Mouse (Mus musculus) large intestine, adult 2 months (tissue): Measurements from ENCODE around the gene Dusp16. TPM values are rescaled to one million over a fixed set of nuclear protein-coding genes. Genes with fewer than 3 reads are reported as not detected.

Experiments
- DNase-seq: peaks from one replicate; pipeline ENCODE4 v3.0.0-alpha.2; 2012; ENCODE audit warnings: low read depth, low spot score
- WGBS: fragments of 180-500 bp; shearing (Covaris S2); methylation state at CpG from one replicate; pipeline ENCODE4 v1.1.7; 2018; 5-methylcytosine and 5-hydroxymethylcytosine counted together
- polyA plus RNA-seq: library from polyadenylated mRNA; depleted of rRNA; stranded (reverse); fragments of >200 nt; gene quantifications from 2 replicates; pipeline ENCODE4 v1.2.3, GENCODE M21; 2012; rRNA removed

Gene Dusp16
- polyA plus RNA-seq, 1 experiment, result 9.3 TPM

- no peak for DNase-seq
- WGBS, result 23% methylated on average over 4 of the region's 4 CpGs
Observed at GRCm38 (mm10) chr6:134670881-134671411, 121.5 kb downstream of the Dusp16 start.

- DNase-seq, result no peak
- 78% methylated on average over 6 of the region's 6 CpGs for WGBS
Observed at GRCm38 (mm10) chr6:134669179-134669865, 123.1 kb downstream of the Dusp16 start.

GRCm38 (mm10) chr6:134668519-134668918, 123.9 kb downstream of the Dusp16 start:
- DNase-seq, result no peak
- WGBS, result 34% methylated on average over 2 of the region's 2 CpGs

- 85% methylated on average over 9 of the region's 9 CpGs for WGBS
- no peak for DNase-seq
Observed at GRCm38 (mm10) chr6:134665817-134666216, 126.6 kb downstream of the Dusp16 start.

Other genes with a start within 250 kb of the Dusp16 start
- 11.2 and 21.3 TPM in 2 replicates for gene Lrp6, start 225.7 kb downstream of the Dusp16 start, polyA plus RNA-seq
- 17.6 TPM in 2 replicates for gene Mansc1, start 160.1 kb downstream of the Dusp16 start, polyA plus RNA-seq
- gene Borcs5, start 153.1 kb downstream of the Dusp16 start, polyA plus RNA-seq, result 10.3 and 11.8 TPM in 2 replicates
- gene Crebl2, start 37.5 kb upstream of the Dusp16 start, polyA plus RNA-seq, result 5.1 and 8.1 TPM in 2 replicates
- gene Gpr19, start 106.0 kb upstream of the Dusp16 start, polyA plus RNA-seq, result 5.9 and 6.1 TPM in 2 replicates
- gene Cdkn1b, start 127.8 kb upstream of the Dusp16 start, polyA plus RNA-seq, result 10.5 and 15.7 TPM in 2 replicates
- gene Apold1, start 189.1 kb upstream of the Dusp16 start, polyA plus RNA-seq, result 0.62 and 1.0 TPM in 2 replicates
- gene Ddx47, start 219.0 kb upstream of the Dusp16 start, polyA plus RNA-seq, result 33.0 and 38.7 TPM in 2 replicates